Mouse (Mus musculus): ENCODE results near the gene Hook2. TPM values are rescaled to one million over a fixed set of nuclear protein-coding genes. Genes with fewer than 3 reads are reported as not detected.
A peak's percentile ranks its signal among the peaks of the same experiment; 100 is the strongest.

Gene Hook2
- polyA plus RNA-seq, 1 experiment from 2014 or later, result 37.3 TPM

- no peaks in the 10 kb centered on the region for H3K36me3 ChIP-seq
- peaks cover 5% of the 10 kb centered on the region; the same call in 1 of the 2 replicates for H3K27me3 ChIP-seq
- H3K4me2 ChIP-seq, result peak overlapping the region; percentile 28
- H3K9ac ChIP-seq, result no peak overlapping the region
- H3K4me1 ChIP-seq (replicated peaks), result peaks cover 18% of the 10 kb centered on the region
- no peak overlapping the region for H3K27ac ChIP-seq (replicated peaks)
- H3K4me3 ChIP-seq, result no peak overlapping the region
- WGBS, result 18% methylated on average over 25 of the region's 25 CpGs
- no peak for ATAC-seq (ENCODE audit: low FRiP score, low read depth)
- H3K9me3 ChIP-seq, result no peaks in the 10 kb centered on the region
Measured at GRCm38 (mm10) chr8:84995680-84996079, 5.3 kb downstream of the Hook2 start.

DNA sequence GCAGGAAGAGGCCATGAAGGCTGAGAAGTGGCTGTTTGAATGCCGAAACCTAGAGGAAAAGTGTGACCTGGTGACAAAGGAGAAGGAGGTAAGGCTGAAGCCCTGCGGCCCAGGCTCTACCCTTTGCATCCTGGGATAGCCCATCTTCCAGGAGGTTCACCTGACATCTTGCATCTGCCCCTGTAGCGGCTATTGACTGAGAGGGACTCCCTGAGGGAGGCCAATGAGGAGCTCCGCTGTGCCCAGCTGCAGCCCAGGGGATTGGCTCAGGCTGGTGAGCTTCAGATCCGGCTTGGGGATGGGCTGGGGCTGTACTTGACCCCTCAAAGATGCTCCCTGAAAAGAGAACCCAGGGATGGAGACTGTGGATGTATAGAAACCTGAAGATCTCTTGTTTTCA, 6.6 kb downstream of the Hook2 start:
- no peak for ATAC-seq (ENCODE audit: low FRiP score, low read depth)
- Histone ChIP-seq H3K9me3 (no peaks in the 10 kb centered on the region), H3K36me3 (0 out of 2 replicates have a peak, but pooled peaks cover 2% of the 10 kb centered on the region), H3K27me3 (peaks cover 5% of the 10 kb centered on the region; the same call in 1 of the 2 replicates), H3K4me1 (replicated peaks) (peaks cover 11% of the 10 kb centered on the region), H3K9ac (no peak overlapping the region), H3K4me2 (no peak overlapping the region), H3K4me3 (no peak overlapping the region), H3K27ac (replicated peaks) (no peak overlapping the region)
- 83% methylated on average over 5 of the region's 5 CpGs for WGBS

- Histone ChIP-seq H3K27ac (replicated peaks) (no peak overlapping the region), H3K36me3 (peaks cover 4% of the 10 kb centered on the region; the same call in 1 of the 2 replicates), H3K9ac (no peak overlapping the region), H3K4me3 (no peak overlapping the region), H3K9me3 (no peaks in the 10 kb centered on the region), H3K27me3 (peaks cover 5% of the 10 kb centered on the region; the same call in 1 of the 2 replicates), H3K4me1 (replicated peaks) (peaks cover 11% of the 10 kb centered on the region), H3K4me2 (peak overlapping the region; percentile 29)
- 4% methylated on average over 19 of the region's 19 CpGs for WGBS
- ATAC-seq (ENCODE audit: low FRiP score, low read depth), result peak; percentile 84
Measured at GRCm38 (mm10) chr8:84997649-84998295, 7.4 kb downstream of the Hook2 start.

- no peak for ATAC-seq (ENCODE audit: low FRiP score, low read depth)
- peaks cover 3% of the 10 kb centered on the region; the same call in 1 of the 2 replicates for H3K36me3 ChIP-seq
- peaks cover 29% of the 10 kb centered on the region for H3K27me3 ChIP-seq
- H3K4me1 ChIP-seq (replicated peaks), result no peaks in the 10 kb centered on the region
- H3K9ac ChIP-seq, result no peak overlapping the region
- no peak overlapping the region for H3K27ac ChIP-seq (replicated peaks)
- no peak overlapping the region for H3K4me3 ChIP-seq
- H3K4me2 ChIP-seq, result no peak overlapping the region
- 13% methylated on average over 25 of the region's 25 CpGs for WGBS
- no peaks in the 10 kb centered on the region for H3K9me3 ChIP-seq
Measured at GRCm38 (mm10) chr8:85007686-85008085, 17.3 kb downstream of the Hook2 start.

DNA sequence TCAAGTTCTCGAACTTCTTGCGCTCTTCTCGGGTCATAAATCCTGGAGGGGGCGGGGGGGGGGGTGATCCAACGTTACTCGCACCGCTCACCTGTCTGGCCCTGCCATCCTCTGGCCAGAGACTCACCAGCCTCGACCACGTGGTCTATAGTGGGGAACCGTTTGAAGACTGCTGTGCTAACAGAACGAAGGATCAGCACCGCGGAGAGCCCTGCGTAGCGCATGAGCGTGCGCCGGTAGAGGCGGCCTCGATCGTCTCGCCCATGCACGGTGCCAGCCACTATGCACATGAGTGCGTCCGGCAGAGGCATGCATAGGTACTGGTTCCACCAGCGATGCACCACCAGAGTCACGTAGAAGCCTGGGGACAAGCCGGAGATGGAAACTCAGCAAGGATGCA, 20.8 kb downstream of the Hook2 start:
- no peaks in the 10 kb centered on the region for H3K9me3 ChIP-seq
- H3K27ac ChIP-seq (replicated peaks), result no peak overlapping the region
- no peak overlapping the region for H3K9ac ChIP-seq
- H3K4me2 ChIP-seq, result no peak overlapping the region
- no peak for ATAC-seq (ENCODE audit: low FRiP score, low read depth)
- 14% methylated on average over 28 of the region's 28 CpGs for WGBS
- peaks cover 7% of the 10 kb centered on the region for H3K4me1 ChIP-seq (replicated peaks)
- H3K4me3 ChIP-seq, result no peak overlapping the region
- H3K36me3 ChIP-seq, result no peaks in the 10 kb centered on the region
- H3K27me3 ChIP-seq, result peaks cover 42% of the 10 kb centered on the region

DNA sequence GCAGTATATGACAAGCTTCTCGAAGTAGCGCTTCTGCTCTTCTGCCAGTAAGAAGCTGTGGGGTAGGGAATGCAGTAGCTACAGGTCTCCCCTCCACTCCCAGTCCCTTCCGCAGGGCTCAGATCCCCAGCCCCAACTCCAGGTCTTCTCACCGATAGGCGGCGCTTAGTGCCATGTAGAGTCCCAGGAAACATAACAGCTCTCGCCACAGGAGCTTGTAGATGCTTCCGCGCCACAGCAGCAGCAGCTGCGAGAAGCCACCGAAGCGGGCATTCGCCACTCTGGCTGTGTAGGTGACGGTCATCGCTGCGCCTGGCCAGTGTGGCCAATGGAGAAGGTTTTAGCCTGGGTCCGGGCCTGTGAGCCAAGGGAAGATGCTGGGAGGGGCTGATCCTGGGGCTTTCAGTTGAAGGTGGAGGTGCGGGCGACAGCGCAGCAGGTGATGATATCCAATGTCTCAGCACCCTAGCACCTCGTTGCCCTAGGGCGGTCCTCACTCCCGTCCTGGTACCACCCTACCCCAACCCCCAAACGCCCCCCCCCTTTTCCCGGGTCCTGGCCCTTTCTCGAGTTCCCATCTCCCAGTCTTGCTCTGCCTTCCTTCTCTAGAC, 22.9 kb downstream of the Hook2 start:
- H3K9ac ChIP-seq, result peak overlapping the region; percentile 56
- peaks cover 7% of the 10 kb centered on the region for H3K4me1 ChIP-seq (replicated peaks)
- H3K27ac ChIP-seq (replicated peaks), result no peak overlapping the region
- H3K4me2 ChIP-seq, result peak overlapping the region; percentile 84
- 7% methylated on average over 26 of the region's 26 CpGs for WGBS
- peak; percentile 73; the same call in 1 of the 2 replicates for ATAC-seq (ENCODE audit: low FRiP score, low read depth)
- no peaks in the 10 kb centered on the region for H3K9me3 ChIP-seq
- H3K36me3 ChIP-seq, result peaks cover 8% of the 10 kb centered on the region
- H3K27me3 ChIP-seq, result peaks cover 36% of the 10 kb centered on the region
- peak overlapping the region; percentile 41 for H3K4me3 ChIP-seq

DNA sequence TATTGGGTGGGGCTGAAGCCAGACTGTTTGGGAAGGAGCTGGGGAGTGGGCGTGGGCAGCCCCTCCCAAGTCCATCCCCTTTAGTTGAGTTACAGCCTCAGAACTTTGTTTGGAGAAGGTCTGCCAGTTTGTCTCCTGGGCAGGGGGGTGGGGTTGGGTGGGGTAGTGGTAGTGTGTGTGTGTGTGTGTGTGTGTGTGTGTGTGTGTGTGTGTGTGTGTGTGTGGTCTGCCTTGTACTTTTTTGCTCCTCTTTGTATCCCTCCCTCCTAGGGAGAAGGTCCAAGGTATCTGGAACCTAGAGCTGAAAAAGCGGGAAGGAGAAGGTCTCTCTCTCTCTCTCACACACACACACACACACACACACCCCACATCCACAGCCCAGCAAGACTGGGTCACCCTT, 24.0 kb downstream of the Hook2 start, which contains the start of gene Best2:
TSS of gene Best2 (minus strand) at position 101 of the 400 bp plus-strand sequence.
- 60% methylated on average over 2 of the region's 2 CpGs for WGBS
- ATAC-seq (ENCODE audit: low FRiP score, low read depth), result no peak
- Histone ChIP-seq H3K27ac (replicated peaks) (no peak within 1 kb of the TSS), H3K36me3 (peaks cover 14% of the 10 kb centered on the region), H3K27me3 (peaks cover 33% of the 10 kb centered on the region), H3K4me1 (replicated peaks) (peaks cover 7% of the 10 kb centered on the region), H3K4me3 (peak within 1 kb of the TSS; percentile 41), H3K9ac (peak within 1 kb of the TSS; percentile 56), H3K4me2 (peak within 1 kb of the TSS; percentile 84), H3K9me3 (no peaks in the 10 kb centered on the region)

DNA sequence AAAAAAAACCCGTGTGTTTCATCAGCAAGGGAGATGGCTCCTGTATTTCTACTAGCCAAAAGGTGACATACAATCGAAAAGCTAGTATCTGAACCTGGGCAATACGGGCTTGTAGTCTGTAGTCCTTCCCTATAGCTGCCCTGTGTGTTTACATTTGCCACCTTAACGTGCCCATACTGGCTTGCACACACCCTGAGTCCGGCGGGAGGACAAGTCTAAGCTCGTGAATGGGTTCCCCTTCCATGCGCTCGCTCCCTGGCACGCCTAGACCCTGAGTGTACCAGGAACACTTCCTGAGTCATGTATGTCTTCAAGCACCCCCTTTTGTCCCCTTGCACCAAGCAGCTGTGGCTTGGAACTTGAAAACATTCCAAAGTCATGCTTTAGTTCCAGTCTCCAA, 26.3 kb downstream of the Hook2 start:
- H3K27ac ChIP-seq (replicated peaks), result no peak overlapping the region
- peaks cover 20% of the 10 kb centered on the region for H3K36me3 ChIP-seq
- H3K4me2 ChIP-seq, result no peak overlapping the region
- H3K9me3 ChIP-seq, result no peaks in the 10 kb centered on the region
- no peak for ATAC-seq (ENCODE audit: low FRiP score, low read depth)
- H3K27me3 ChIP-seq, result peaks cover 18% of the 10 kb centered on the region
- 73% methylated on average over 10 of the region's 10 CpGs for WGBS
- H3K4me3 ChIP-seq, result no peak overlapping the region
- no peak overlapping the region for H3K9ac ChIP-seq
- H3K4me1 ChIP-seq (replicated peaks), result peaks cover 7% of the 10 kb centered on the region

DNA sequence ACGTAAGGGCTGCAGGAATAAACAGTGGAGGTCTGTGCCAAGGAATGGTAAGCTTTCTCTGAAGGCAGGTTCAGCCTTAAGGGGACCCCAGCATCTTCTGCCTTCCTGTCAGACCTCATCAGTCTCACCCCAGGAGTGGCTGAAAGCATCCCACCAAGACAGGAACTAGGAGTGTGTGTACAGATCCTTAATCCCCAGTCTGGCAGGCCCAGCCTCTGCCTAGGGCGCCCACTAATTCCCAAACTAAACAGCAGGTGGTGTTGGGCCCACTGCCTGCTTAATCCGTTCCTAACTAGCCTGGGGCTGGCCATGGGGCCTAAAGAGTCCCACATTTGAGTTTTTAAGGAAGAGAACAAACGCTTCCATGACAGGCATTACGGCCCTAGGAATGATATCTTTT, 26.8 kb downstream of the Hook2 start:
- Histone ChIP-seq H3K9me3 (no peaks in the 10 kb centered on the region), H3K9ac (no peak overlapping the region), H3K4me2 (no peak overlapping the region), H3K27me3 (peaks cover 17% of the 10 kb centered on the region), H3K4me3 (no peak overlapping the region), H3K4me1 (replicated peaks) (peaks cover 7% of the 10 kb centered on the region), H3K27ac (replicated peaks) (no peak overlapping the region), H3K36me3 (peaks cover 25% of the 10 kb centered on the region)
- ATAC-seq (ENCODE audit: low FRiP score, low read depth), result no peak
- WGBS, result 51% methylated on average over 5 of the region's 5 CpGs

DNA sequence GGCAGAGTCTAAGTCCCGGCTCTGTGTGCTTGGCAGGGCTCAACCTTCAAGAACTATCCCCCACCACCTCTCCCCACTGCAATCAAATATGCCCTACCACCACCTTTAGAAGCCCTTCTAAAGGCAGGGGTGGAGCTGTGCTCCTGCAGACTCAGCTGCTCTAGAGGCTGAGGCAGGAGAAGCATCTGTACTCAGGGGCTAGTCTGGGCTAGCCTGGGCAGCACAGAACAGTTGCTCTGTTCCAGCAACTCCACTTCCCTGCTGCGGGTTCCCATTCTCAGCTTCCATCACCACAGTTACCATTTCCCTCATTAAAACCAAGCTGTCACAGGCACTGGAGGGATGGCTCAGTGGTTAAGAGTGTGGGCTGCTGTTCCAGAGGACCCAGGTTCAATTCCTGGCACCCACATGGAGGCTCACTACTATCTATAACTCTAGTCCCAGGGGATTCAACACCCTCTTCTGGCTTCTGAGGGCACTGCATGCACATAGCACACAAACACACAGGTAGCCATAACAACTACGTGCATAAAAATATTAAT, 31.2 kb downstream of the Hook2 start:
- no peaks in the 10 kb centered on the region for H3K9me3 ChIP-seq
- H3K36me3 ChIP-seq, result peaks cover 39% of the 10 kb centered on the region
- H3K4me3 ChIP-seq, result no peak overlapping the region
- WGBS, result 97% methylated on average over 3 of the region's 3 CpGs
- no peak overlapping the region for H3K4me2 ChIP-seq
- no peak overlapping the region for H3K9ac ChIP-seq
- no peaks in the 10 kb centered on the region for H3K27me3 ChIP-seq
- H3K27ac ChIP-seq (replicated peaks), result no peak overlapping the region
- H3K4me1 ChIP-seq (replicated peaks), result peaks cover 23% of the 10 kb centered on the region
- ATAC-seq (ENCODE audit: low FRiP score, low read depth), result no peak

GRCm38 (mm10) chr8:85023846-85024245, 33.4 kb downstream of the Hook2 start:
- Histone ChIP-seq H3K36me3 (peaks cover 31% of the 10 kb centered on the region), H3K9me3 (no peaks in the 10 kb centered on the region), H3K4me2 (peak overlapping the region; percentile 90), H3K4me3 (peak overlapping the region; percentile 98), H3K27me3 (no peaks in the 10 kb centered on the region), H3K9ac (no peak overlapping the region), H3K4me1 (replicated peaks) (peaks cover 36% of the 10 kb centered on the region), H3K27ac (replicated peaks) (no peak overlapping the region)
- no peak for ATAC-seq (ENCODE audit: low FRiP score, low read depth)
- 94% methylated on average over 3 of the region's 3 CpGs for WGBS

All from hindbrain, embryonic 15.5 days (tissue).